Mouse (Mus musculus): Measurements from ENCODE around the gene Trcg1.

GRCm38 (mm10) chr9:57218776-57219175, 17.6 kb upstream of the Trcg1 start:
- TF ChIP-seq CTCF (IDR thresholded peaks at IDR 0.05; ENCODE audit: insufficient read depth, low read depth, low read length) (no peak), POLR2A (IDR thresholded peaks at IDR 0.05; ENCODE audit: insufficient read depth, low read depth, low read length) (no peak)

Measured in olfactory bulb, adult 2 months (tissue).